Mouse (Mus musculus): Measurements from ENCODE around the gene Pigk.

DNA sequence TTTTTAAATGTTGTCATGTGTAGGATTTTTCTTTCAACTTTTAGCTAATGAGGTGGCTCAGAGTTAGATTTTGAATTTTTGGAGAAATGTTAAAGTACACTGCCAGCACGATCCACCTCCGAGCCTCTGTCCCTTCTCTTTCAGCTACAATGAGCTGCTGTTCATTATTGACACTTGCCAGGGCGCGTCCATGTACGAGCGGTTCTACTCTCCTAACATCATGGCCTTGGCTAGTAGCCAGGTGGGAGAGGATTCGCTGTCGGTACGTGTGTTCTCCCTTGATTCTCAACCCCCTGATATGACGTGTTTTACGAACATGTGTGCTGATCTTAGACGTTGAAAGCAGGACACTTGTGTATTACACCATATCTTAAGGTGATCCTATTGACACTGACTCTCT lies 30.4 kb downstream of the Pigk start:
- TF ChIP-seq CTCF (IDR thresholded peaks at IDR 0.05; ENCODE audit: extremely low read depth, insufficient read depth, insufficient read length, insufficient replicate concordance) (no peak), POLR2A (IDR thresholded peaks at IDR 0.05; ENCODE audit: low read depth, low read length) (no peak)

Data from spleen, adult 2 months (tissue).